Mouse (Mus musculus) adrenal gland, adult 18-20 months (tissue): ENCODE measurements around the gene Zbtb2. TPM values are rescaled to one million over a fixed set of nuclear protein-coding genes. Genes with fewer than 3 reads are reported as not detected.

ENCODE experiments used
- DNase-seq, 2 experiments: peaks; one replicate each; pipeline ENCODE4 v3.0.0; 2021 to 2022; ENCODE audit warnings: low spot score in 2 of 2
- total RNA-seq, 2 experiments: library from RNA; stranded (reverse); gene quantifications; 1 replicate in 1 of 2; 2 replicates in 1 of 2; pipeline ENCODE4 v1.2.3; 2021

Zbtb2 gene
- total RNA-seq, 2 experiments from 2014 or later: 12.1 to 13.5 TPM

DNA sequence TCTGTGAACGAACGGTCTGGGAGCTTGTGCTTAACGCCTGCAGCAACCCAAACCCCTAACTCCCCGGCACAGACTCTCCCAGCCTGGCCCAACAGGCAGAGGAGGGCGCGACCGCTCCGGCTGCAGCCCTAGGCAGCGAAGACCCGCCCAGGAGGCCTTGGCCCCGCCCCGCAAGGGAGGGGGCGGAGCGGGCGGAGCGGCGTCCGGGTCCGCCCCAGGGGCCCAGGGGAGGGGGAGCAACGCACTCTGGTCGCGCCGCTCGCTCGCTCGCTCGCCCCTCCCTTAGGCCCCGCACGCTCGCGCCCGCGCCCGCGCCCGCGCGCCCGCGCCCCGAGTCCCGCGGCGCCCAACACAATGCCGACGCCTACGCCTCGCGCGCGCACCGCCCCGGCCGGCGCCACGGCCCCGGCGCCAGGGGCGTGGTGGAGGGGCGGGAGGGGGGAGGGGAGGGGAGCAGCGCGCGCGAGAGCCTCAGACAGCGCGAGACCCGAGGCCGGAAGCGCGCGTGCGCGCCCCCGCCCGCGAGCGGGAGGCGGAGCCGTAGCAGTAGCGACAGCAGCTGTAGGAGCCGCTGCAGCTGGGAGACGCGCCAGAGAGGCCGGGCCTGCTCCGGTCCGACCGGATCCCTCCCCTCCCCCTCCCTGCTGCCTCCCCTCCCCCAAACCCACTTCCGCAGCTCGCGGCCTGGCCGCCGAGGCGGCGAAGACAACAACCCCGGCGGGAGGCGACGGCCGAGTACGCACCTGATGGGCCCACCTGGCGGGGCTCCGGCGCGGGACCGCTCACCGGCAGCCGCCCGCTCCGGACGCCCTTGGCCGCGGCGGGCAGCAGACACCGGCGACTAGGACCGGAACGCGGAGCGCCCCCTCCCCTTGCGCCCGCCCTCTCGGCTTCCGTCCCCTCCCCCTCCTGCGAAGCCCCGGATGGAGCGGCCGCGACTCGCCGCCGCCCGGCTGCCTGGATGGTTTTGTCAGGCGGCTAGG lies 1.0 kb downstream of the Zbtb2 start:
- peak; percentile 91 to 92 for DNase-seq

DNA sequence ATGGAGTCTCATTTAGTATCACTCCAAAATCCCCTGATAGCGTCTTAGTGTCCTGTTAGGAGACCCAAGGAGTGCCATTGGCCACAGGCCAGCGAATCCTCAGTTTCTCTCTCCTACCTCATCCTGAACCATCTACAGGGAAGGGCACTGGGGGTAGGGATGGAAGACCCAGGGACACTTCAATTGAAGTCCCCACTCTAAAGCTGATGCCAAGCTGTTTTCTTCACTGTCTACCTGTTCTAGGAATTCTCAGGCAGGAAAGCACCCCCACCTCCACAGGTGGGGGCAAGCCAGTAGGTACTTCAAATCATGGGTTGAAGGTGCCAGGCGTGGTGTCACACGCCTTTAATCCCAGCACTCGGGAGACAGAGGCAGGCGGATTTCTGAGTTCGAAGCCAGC lies 3.7 kb downstream of the Zbtb2 start:
- DNase-seq: no peak

DNA sequence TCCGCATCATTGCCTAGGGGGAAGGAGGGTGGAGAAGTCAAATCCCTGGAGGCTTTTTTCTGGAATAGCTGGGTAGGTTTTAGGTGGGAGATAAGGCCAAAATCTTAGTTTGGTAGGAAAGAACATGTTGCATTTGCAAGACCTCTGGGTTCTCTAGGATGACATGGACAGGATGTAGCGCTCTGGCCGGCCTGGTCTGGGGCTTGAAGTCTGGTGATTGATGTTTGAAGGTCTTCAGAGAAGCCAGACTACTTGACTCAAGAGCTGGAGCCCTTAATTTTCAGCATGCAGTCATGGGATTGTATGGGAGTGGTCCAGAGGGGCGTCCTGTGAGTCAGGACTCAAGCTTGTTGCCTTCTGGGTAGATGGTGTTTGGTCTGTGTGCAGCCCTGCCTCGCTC lies 7.2 kb downstream of the Zbtb2 start:
- no peak for DNase-seq

DNA sequence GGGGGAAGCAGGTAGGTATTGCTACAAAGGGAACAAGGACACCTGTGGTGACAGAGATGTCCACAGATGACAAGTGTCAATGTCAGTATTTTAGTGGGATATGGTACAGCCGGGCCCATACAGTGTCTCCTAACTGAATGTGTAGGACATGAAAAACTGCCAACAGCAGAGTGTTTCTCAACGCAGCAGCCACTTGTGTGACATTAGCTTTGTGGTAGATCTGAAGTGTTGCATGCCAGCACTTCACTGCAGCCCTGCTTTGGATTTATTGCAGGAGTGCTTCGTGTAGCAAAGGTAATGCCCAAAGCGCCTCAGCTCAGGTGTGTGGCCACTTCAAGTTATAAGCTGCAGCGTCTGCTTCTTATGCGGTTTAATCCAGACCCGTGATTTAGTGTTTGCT lies 11.0 kb downstream of the Zbtb2 start:
- no peak for DNase-seq

DNA sequence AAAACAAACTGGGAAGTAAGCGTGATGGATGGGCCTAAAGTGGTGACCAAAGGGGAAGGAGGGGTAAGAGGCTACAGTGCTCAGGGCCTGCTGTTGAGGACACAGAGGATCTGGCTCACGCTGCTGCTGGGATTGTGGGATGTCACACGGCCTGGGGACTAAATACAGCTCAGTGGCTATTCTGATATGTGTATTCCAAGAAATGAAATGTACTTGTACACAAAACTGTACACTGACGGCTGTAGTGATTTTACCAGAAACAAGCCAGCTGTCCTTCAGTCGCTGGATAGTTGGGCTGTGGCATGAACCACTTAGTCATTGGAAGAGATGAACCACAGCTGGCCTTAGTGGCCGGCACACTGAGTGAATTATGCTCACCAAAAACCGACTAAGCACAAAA lies 11.4 kb downstream of the Zbtb2 start:
- DNase-seq: no peak

DNA sequence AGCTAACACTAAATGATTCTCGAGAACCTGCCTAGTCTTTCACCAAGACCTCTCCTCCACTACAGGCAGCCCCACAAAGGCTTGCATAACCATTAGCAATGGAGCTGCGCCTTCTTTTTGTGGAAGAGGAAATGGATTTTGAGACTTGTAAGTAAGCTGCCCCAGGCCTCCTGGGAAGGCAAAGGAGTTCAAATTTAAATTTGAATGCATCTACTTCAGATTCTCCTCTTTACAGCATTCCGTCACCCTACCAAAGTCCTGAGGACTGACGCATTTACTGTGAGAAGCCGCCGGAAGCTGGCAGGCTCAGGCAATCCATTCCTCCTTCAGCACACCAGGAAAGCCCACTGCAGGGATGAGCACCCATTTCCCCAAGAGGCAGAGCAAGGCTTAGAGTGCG lies 12.6 kb downstream of the Zbtb2 start:
- no peak for DNase-seq

DNA sequence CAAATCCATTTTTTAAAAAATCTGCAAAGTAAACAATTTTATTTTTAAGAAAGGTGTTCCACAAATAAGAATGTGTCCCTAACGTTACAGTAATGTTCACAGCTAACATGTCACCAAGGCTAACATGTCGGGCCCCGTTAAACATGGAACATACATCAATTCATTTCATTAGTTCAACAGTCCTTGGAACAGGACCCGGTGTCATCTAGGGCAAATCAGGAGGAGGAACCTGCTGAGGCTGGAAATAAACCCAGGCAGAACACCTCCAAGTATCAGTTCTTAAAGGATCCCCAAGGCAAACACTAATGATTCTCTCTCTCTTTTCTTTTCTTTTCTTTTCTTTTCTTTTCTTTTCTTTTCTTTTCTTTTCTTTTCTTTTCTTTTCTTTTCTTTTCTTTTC lies 13.2 kb downstream of the Zbtb2 start:
- no peak for DNase-seq

DNA sequence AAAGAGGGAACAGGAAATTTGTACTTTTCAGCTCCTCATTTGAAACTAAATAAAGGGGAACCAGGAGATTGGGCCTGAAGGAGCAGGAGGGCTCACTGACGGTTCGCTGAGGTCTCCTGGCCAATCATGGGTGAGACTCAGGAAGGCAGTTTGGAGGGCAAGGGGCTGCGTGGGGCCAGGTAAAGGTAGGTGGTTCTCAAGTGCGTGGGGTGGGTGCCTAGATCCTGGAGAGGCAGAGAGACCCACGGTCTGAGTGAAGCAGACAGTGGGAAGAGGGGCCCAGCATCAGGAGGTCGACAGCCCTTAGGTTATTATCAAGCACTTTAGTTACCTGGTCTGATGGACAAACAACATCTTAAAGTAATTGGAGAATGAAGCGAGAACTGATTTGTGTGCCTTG lies 13.7 kb downstream of the Zbtb2 start:
- DNase-seq: no peak

DNA sequence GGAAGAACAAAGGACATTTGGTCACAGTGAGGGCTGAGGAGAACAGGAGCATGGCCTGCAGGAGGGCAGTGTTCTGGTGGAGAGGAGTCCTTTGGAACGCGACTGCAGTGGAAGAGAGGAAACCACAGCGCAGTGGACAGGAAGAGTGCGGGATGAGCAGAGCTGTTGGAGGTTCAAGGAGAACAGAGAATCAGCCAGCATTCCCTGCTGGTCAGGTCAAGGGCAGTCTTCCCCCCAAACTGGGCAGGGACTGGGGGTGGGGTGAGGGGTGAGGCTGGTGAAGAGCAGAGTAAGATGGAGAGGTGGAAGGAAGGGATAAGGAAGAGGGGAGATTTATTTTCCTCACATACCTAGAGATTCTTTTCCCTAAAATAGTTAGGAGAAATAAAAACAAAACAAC lies 14.3 kb downstream of the Zbtb2 start:
- DNase-seq: no peak

DNA sequence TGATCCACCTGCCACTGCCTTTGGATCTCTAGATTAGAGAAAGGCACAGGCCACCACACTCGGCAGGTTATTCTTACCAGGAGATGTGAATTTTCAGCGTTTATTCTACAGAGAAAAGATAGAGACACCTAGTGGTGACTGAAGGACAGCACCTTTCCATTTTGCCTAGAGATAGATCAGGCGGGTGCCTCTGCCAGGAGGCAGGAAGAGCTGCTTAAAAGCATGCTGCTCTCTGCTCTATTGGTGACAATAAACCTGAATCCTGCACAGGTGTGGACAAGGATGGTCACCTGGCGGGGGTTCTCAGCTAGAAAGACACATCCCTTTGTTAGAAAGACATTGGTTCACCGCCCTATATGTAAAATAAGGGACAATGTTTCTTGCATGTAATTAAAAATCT lies 15.9 kb downstream of the Zbtb2 start:
- no peak for DNase-seq

DNA sequence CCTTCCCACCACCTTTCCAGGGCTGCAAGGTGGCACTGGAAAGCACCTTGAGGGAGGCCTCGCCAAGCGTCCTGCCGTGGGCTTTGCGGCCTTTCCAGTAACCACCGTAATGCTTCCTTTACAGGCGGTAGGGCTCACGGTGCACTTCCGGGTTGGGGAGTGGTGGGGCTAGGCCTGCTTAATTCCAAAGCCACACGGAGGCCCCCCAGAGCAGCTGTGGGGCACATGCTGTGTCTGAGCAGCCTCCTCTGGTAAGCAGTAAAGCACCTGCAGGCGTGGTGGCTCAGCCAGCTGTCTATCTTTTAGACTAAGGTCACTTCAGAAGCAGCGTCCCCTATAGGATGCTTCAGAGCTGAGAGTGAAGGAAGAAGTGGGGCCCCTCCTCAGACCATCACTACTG lies 17.8 kb downstream of the Zbtb2 start:
- no peak for DNase-seq

DNA sequence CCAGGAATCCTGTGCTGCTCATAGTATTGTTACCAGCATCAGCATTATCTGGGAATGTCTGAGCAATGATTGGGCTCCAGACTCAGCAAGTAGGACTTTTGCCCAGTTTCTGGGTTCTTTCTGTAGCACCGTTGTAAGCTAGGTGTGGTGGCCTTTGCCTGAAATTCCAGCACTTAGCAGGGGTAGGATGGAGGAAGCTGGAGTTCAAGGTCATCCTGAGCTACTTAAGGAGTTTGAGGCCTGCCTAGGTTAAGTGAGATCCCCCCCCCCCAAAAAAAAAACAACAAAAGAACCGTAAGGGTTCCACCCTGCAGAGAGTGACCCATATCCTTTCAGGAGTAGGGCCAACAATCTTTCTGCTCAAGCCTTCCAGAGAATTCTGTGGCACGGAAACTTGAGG lies 23.3 kb downstream of the Zbtb2 start:
- no peak for DNase-seq

DNA sequence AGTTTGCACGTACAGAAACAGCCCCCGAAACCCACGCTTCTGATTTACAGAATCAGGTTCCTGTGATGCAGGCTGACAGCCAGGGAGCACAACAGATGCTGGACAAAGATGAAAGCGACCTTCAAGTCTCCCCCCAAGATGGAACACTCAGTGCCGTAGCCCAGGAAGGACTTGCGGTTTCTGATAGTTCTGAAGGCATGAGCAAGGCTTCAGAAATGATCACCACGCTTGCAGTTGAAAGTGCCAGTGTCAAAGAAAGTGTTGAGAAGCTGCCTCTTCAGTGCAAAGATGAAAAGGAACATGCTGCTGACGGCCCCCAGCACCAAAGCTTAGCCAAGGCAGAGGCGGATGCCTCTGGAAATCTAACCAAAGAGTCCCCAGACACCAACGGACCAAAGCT lies 30.5 kb downstream of the Zbtb2 start:
- DNase-seq: no peak

DNA sequence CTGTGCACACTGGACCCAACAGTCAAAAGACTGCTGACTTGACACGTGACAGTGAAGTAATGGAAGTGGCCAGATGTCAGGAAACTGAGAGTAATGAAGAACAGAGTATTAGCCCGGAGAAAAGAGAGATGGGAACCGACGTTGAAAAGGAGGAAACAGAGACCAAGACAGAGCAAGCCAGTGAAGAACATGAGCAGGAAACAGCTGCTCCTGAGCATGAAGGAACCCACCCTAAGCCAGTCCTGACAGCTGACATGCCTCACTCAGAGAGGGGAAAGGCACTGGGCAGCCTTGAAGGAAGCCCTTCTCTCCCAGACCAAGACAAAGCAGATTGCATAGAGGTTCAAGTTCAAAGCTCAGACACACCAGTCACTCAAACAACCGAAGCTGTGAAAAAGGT lies 31.3 kb downstream of the Zbtb2 start:
- no peak for DNase-seq

DNA sequence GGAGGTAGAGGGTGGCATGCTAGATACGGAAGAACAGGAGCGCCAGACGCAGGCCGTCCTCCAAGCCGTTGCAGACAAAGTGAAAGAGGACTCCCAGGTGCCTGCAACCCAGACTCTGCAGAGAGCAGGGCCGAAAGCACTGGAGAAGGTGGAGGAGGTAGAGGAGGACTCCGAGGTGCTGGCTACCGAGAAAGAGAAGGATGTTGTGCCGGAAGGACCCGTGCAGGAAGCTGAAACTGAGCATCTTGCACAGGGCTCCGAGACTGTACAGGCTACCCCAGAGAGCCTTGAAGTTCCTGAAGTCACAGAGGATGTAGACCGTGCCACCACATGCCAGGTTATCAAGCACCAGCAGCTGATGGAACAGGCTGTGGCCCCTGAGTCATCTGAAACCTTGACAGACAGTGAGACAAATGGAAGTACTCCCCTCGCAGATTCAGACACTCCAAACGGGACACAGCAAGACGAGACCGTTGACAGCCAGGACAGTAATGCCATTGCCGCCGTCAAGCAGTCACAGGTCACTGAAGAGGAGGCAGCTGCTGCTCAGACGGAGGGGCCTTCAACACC lies 31.9 kb downstream of the Zbtb2 start:
- no peak for DNase-seq

DNA sequence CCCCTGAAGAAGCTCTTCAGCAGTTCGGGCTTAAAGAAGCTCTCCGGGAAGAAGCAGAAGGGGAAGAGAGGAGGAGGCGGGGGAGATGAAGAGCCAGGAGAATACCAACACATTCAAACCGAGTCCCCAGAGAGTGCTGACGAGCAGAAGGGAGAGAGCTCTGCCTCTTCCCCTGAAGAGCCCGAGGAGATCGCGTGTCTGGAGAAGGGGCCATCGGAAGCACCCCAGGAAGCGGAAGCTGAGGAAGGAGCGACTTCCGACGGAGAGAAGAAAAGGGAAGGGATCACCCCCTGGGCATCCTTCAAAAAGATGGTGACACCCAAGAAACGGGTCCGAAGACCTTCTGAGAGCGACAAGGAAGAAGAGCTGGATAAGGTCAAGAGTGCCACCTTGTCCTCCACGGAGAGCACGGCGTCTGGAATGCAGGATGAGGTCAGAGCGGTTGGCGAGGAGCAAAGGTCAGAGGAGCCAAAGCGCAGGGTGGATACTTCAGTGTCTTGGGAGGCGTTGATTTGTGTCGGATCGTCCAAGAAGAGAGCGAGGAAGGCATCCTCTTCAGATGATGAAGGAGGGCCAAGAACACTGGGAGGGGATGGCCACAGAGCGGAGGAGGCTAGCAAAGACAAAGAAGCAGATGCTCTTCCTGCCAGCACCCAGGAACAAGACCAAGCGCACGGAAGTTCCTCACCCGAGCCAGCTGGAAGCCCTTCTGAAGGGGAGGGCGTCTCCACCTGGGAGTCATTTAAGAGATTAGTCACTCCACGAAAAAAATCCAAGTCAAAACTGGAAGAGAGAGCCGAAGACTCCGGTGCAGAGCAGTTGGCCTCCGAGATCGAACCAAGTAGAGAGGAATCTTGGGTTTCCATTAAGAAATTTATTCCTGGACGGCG lies 33.3 kb downstream of the Zbtb2 start:
- no peak for DNase-seq

DNA sequence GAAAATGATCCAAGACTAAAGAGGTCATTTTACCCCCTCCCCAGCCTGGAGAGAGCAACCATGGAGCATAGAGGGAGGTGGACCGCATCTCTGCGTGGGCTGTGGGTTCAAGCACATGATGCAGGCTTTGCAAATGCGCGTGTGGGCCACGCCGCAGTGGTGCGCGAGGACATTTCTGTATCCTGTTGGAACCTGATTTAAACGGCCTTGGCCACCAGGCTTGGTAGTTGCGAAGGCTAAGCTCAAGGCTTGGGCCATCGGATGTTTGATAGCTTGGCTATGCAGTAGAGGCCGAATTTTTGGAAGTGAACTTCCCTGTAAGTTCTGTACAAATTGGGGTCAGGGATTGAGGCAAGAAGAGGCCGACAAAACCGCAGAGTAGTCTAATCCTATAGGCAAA lies 40.3 kb downstream of the Zbtb2 start:
- DNase-seq: peak in 1 of 2 experiments; percentile 49

DNA sequence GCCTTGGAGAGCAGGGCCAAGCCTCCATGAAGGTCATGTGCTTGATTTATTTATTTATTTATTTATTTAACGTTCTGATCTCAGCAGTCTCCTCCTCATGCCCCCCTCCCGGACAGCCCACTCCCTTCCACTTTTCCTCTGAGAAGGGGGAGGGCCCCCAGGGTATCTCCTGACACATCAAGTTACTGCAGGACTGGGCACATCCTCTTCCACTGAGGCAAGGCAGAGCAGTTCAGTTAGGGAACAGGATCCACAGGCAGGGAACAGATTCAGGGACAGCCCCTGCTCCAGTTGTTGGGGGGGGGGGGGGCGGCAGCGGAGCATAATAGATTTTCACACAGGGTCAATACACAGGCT lies 40.8 kb downstream of the Zbtb2 start:
- DNase-seq: no peak

DNA sequence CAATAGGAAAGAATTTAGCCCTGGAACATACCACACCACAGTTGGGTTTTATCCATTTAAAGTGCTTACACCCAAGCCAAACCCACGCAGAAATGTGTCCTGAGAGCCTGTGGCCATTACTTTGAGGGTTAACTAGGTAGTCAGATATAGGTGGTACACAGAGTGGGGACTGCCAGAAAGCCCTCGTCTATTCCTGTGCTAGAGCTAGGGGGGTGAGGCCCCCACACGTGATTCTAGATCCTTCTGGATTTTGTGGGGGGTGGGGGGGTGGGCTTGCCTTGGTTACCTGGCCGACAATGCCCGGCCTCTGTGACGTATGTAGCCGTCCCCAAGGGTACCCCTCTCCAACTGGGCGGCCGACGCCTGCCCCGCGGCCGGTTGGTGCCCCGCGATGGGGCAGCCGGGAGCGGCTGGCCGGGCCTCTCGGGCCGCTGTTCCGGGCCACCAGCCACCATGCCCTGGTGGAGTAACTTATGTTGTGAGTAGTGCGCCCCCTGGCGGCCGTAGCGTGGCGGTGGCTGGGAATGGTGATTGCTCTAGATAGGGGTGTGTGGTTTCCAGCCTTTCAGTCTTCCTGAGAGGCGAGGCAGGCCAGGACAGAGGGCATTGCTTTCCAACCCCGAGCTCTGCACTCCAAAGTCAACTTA lies 41.3 kb downstream of the Zbtb2 start:
- peak; percentile 93 to 94 for DNase-seq

DNA sequence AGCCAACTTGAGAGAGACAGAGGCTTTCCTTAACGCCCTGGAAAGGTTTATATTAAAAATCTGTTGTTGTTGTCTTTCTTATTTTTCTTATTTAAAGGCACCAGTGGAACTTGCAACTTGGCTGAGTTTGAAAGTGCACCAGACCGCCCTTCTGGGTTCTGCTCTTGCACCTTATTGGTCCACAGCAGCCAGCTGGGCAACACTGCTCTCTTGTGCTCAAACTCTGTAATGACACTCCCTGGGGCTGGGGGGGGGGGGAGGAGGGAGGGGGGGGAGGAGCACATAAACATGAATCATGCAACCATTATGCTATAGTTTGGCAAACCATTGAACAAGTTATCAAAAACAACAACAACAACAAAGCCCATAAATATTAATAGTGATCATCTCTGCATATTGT lies 46.5 kb downstream of the Zbtb2 start:
- peak; percentile 34 to 38 for DNase-seq

DNA sequence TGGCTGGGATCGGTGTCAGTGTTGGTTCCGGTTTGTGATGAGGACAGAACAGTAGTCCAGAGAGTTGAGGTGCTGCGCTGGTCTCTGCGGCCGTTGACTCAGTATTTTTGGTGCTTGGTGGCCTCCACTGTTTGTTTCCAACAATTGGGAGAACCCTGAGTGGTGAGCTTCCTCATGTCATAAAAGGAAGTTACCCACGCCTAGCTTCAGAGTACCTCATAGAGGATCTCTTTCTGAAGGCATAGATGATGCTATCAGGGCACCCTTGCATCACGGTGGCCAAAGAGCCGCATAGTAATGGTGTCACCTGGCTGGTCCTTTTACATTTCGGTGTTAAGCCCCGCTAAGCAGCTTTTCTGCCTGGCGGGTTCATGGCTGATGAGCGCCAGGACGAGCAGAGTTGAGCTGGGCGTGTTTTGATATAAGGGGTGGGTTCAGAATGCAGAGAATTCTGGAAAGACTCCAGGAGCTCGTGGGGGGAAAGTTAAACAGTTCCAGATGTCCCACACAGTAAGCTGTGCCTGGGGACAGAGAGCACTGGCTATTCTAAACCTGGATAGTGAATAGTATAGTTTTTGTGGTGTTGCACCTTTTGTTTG lies 48.9 kb downstream of the Zbtb2 start:
- no peak for DNase-seq
